Mouse (Mus musculus) B cell, adult 62 days (primary cell): ENCODE results near the gene Hspa8. TPM values are rescaled to one million over a fixed set of nuclear protein-coding genes. Genes with fewer than 3 reads are reported as not detected.

ENCODE experiments used
- total RNA-seq: library from RNA; stranded (reverse); gene quantifications from 4 replicates; pipeline ENCODE4 v1.2.4, GENCODE M21; 2023

Gene Hspa8
- 1,424 to 1,680 TPM (median 1,527 TPM) in 4 replicates for total RNA-seq

GRCm38 (mm10) chr9:40800675-40801612 is at the start of gene Hspa8:
Hspa8 (plus strand) TSS chr9:40800984.

Other genes starting within 250 kb of the Hspa8 start
- not detected in 4 replicates for gene Gm21915, start 130.4 kb upstream of the Hspa8 start, total RNA-seq
- 0.21 TPM in 1 of 4 replicates, not detected in the others for gene Clmp, start 115.0 kb upstream of the Hspa8 start, total RNA-seq
- gene Bsx, start 73.1 kb downstream of the Hspa8 start, total RNA-seq: not detected in 4 replicates
- gene Jhy, start 163.1 kb downstream of the Hspa8 start, total RNA-seq: 0.60 to 0.67 TPM (median 0.60 TPM) in 3 of 4 replicates, not detected in the other
- gene Crtam, start 203.6 kb downstream of the Hspa8 start, total RNA-seq: 0.40 to 0.94 TPM (median 0.50 TPM) in 4 replicates